Mouse (Mus musculus) thymus, adult 18-20 months (tissue): ENCODE results near the gene Gm12216.
"Not testable (repeated sequence)": the region's sequence is repeated elsewhere in the genome, so short reads cannot be mapped to it uniquely, and the experiment has no call there.

Experiments used
- DNase-seq, 2 experiments: peaks; one replicate each; pipeline ENCODE4 v3.0.0; 2022; ENCODE audit warnings: mixed read lengths in 2 of 2

Gm12216 gene

DNA sequence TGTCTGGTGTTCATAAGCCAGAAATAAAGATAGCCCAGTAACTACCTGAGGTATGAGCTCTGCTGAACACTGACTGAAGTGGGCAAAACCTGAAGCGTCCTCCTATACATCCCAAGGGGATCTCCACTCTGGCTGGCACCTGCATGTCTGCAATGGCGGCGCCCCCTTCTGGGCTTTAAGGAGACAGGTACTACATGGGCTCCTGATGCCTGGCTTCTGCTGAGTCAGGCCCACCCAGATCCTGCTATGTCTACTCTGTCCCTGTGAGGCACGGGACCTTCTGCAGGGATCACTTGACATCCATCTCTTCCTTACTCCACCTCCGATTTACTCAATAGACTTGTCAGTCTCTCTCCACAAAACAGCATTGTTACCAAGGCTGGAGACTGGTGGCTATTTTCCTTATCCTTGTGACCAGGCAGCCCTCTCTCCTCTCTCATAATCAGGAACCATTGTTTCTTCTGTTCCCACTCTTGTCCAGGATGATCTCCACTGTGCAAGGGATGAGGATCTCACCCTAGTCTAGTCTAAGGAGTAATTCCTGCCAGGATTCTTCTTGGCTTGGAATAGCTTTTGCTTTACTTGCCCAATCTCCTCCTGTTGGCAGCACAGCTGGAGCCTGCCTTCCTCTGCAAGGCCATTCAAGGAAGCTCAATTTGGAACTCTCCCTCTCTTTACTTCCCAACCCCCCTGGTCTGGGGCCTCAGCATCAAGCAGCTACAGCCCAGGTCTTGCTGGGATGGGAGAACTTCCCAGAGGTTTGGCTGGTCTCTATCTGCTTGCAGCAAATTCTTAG is 15.1 kb upstream of the Gm12216 start:
- DNase-seq = not testable (repeated sequence)

DNA sequence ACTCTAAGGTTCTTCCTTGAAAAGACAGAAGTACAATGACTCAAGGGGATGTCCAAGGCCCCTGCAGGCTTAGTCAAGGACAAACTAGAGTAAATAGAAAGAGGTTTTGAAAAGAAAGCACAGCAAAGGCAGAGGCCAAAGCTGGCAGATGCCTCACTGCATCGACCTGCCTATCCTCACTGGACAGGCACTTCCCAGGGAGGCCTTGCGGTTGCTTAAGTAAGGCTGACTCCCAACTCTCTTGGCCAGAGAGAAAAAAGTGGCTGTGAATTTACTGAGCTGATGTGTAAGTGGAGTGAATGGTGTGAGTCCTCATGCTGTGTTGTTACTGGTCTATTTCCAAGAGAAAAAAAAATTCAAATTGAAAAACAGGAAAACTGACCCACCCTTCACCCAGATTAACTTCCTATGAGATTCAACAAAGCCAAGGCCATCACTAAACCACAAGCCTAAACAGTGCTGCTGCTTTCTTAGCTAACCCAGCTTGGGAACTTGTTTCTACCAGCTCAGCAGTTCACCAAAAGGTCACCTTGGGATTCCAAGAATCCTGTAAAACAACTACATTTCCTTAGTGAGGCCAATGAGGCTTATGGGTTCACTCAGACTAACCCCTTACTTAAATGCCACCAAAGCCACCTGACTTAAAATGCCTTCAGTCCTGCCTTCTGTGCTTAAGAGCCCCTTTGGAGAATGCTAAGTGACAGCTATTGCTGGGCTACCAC is 12.9 kb upstream of the Gm12216 start:
- DNase-seq = no peak

DNA sequence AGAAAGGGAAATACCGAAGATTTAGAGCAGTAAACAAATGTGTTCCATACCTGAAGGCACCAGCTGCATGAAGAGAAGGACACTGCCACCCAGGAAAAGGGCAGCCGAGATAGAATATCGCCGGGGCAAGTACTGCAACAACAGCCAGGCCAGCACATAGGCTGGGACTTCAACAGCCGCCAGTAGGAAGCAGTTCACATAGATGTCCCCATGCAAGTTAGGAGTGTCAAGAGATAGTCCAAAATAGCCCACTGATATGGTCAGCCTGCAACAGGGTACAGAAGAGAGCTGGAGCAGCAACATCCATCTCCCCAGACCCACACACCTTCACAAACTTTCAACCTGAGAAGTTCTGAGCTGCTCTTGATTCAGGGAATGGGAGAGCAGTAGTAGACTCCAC is 10.1 kb upstream of the Gm12216 start:
- no peak for DNase-seq

DNA sequence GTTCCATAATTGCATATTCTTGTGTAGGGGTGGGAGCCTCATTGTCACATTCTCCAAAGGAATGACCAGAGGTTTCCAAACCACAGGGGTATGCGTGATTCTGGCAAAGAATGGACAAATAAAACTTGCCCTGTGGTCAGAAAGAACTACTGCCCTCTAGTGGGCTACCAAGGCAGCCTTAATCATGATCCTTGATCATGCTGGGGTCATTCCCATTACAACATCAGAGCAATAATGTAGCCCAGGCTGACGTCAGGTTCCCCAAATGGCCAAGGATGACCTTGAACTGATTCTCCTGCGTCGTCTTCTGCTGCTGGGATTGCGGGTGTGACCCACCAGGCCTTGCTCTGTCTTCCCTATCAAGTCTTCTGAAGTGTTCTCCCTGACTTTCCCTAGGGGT is 9.3 kb upstream of the Gm12216 start:
- DNase-seq = not testable (repeated sequence)

DNA sequence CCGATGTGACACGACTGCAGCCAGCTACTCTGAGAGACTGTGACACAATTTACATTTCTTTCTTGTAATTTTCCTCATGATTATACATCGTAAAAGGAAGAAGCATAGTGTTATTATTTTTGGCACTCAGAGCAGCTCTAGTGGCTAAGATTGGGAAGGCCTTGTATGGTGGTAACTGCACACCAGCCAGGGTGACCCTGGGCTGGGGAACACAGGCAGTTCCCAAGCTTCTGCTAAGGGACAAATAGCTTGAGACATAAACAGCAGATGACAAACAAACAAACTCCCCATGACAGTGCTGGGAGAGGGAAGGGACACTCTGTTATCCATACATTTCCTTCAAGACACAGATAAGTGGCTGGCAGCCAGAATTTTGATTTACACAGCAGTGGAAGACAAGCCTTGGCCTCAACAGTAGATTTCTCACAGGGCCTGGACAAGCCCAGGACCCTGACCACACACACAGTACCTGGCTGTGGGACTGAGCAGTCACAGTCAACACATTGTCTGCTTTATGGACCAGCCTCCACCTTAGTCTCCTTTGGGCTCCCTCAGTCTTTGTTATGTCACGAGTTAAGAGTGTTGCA is 5.8 kb upstream of the Gm12216 start:
- not testable (repeated sequence) for DNase-seq

DNA sequence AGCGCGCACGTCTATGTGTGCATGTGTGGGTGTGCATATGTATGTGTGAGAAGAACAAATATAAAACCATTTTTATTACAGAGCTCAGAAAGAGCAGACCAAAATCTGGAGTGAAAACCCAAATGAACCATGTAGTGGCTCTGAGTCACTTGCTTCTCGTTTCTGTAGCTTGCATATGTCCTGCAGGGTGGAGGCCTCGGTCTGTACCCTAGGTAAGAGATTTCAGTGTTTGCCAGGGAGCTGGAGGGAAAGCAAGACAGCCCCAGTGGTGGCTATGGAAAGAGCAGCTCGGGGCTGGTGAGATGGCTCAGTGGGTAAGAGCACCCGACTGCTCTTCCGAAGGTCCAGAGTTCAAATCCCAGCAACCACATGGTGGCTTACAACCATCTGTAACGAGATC is 1.9 kb upstream of the Gm12216 start:
- not testable (repeated sequence) for DNase-seq

DNA sequence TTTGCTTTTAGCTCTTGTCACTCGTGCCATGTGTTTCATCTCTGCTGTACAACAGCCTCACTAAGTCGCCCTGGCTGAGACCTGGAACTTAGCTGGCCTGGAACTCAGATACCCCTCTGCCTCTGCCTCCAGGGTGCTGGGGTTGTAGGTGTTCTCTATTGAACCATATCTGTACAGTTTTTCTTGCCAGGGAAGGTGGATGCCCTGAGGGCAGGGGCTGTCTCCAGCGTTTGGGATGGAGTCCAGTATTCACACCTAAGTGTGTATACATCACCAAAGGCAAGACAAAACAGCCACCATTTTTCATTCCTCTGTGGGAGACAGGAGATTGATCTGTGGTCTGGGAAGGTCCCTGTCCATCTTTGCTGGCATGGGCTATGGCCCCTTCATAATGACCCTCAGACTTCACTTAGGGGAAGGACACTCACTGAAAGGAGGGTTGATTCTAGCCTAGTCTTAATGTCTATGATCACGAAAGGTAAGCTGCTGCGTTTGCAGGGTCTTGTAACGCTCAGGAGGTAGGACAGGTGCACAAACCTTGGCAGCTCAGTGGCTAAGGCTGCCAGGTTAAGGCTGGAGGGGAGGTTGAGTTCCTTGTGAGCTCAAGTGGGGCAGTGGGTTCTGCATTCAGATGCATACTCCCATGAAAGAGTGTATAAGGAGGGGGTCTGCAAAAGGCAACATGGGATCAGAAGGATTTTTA is 847 bp downstream of the Gm12216 start:
- no peak for DNase-seq

DNA sequence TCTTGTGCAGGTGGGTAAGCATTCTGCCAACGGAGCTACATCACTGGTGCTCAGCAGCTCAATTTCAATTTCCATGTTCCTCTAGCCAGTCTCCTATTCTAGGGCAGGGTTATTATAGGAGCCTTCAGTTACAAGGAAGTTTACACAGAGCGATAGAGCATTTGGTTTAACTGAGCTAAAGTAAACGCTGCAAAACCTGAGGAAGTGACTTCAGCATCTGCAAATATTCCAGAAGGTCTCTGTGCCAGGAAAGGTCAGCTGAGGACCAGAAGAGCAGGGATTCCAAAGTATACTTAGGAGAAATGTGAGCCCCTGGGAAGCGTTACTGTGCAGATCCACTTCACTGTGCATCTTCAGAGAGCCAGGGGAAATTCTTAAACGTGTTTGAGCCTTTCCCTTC is 5.4 kb downstream of the Gm12216 start:
- no peak for DNase-seq

DNA sequence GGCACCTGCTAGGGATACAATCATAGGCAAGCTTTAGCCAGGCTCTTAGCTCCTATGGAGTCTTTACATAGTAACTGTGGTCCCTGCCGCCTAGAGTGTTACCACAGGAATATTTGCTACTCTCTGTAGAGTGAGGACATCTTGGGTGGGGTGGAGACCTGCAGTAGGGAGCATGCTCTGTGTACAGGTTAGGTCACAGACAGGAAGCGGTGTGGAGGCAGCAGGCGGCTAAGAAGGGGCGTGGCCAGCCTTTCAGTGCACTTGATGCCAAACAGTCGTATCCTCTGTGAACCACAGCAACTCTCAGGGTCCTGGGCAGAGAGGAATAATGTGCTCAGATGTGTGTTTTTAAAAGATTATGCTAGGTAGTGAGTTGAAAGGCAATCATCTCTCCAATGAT is 7.3 kb downstream of the Gm12216 start:
- peak; percentile 72 to 78 for DNase-seq

DNA sequence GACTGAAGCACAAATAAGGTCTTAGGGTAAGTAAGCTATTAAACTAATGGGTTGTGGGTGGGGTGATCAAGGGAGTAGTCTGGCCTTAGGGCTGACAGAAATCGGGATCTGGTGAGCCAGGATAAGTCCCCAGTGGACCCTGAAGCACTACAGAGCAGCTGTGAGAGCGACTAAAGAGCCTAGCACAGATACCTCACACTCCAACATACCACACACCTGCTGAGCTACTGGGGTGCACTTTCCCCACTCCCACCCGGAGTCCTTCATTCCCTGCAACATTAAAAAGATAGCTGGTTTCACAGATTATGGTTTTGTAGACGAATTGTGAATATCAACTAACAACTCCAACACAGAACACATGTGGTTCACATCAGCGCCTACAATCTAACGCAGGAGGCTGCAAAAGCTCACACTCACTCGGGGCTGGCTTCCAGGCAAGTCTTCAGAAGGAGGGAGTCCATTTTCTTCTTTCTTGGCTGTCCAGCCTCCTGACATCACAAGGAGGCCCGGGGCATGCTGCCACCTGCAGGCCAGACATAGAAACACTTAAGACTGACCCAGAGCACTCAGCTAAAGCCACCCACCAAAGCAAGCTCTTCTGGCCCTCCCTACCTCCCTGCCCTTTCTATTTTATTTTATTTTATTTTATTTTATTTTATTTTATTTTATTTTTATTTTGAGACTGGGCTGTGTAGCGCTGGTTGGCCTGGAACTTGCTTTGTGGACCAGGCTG is 9.3 kb downstream of the Gm12216 start:
- peak; percentile 57 to 58 for DNase-seq

DNA sequence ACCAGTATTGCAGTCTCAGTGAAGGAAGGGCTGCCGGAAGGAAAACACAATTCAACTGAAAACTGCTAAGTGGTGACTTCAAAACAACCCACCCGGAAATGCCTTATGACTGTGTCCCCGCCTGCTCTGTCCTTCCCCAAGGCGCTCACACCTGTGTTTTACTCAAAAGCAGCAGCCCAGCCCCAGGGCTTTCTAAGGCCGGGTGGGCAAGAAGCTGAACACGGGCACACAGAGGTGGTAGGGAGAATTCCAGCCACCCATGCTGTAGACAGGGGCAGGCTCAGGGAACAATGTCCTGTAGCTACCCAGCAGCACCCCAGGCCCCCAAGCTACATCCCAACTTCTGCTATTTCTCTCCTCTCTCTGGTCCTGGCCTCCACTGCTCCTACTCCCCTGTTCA is 13.4 kb downstream of the Gm12216 start:
- DNase-seq = peak; percentile 66 to 82

DNA sequence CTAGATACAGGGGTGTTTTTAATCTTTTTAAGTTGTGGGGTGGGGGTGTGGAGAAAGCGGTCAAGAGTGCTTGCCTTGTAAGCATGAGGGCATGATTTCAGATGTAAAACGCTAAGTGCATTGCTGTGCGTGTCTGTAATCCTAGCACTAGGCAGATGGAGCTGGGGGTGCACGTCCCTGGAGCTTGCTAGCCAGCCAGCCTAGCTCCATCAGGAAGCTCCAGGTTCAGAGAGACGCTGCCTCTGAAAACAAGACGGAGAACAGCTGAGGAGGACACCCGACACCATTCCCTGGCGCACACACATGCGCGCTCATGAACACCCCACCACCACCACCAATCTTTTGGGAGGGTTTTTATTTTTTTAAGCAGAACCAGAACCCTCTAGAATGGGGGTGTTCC is 15.9 kb downstream of the Gm12216 start:
- no peak for DNase-seq

DNA sequence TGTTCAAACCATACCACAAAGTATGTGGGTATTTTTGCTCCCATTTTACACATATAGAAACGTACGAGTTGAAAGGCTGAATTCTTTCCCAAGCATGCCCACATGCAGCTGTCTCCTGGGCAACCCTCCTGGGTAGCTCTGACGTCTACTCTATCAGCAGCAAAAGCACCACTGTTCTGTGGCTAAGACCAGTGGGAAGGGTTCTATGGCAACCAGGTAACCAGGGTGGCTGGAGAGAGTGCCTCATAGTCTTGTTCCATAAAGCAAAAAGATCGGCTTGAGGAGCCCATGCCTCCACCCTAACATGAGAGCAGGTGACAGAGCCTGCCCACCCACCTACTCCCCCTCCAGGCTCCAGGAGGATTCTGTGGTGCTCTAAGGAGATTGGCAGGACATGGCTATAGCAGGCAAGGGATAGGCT is 16.9 kb downstream of the Gm12216 start:
- DNase-seq = no peak

DNA sequence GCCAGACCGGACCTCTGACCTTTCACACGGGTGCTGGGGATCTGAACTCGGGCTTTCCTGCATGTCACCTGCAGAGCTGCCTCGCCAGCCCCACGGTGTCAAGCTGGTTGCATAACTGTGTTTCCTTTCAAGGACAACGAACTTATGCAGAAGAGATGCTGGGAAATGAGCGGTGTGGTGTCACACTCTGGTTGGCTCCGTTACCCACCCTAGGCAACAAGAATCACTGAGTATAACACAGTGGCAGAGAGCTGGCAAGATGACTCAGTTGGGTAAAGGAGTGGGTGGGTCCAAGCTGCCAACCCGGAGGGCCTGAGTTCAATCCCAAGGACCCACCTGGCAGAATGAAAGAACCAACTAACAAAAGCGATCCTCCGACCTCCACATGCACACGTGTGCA is 17.5 kb downstream of the Gm12216 start:
- no peak for DNase-seq

DNA sequence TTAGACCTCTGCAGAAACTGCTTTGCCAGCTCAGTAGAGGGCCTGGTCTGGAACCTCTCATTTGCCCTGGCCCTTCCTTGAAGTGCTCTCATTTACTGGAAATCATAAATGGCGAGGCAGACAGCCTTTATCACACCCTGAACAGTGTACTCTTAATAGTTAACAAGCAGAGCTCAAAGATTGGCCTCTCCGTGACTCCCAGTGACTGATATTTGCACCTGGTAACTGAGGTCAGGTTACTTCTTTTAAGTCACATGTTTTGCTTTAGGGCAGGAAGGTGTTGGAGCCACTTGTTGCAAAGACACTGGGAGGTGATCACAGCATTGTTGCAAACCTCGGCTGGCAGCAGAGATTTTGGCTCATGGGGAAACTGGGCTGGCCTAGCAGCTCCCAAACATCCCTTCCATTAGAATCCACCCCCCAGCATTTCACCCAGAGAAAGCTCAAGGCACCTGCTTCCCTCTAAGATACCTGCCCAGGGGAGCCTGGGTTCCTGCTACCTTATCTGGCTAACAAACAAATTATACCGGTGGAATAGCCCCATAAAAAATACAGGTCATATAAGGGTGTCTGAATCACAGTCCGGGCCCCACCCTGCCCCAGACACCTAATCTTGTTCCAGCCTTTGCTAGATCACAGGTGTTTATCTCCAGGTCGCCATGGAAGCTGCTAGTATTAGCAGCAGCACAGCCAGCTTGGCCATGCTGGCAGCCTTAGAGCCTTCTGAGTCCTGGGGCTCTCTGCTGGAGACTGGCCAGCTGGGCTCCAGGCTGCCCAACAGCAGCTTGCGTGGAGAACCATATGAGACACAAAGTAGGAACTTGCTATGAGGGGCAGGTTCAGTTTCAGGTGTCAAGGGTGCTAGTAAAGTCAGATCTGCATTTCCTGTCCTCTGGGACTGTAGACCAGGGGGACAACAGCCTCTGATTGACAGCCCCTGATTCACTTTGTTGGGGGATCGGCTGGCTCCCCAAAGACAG is 19.1 kb downstream of the Gm12216 start:
- DNase-seq = no peak

DNA sequence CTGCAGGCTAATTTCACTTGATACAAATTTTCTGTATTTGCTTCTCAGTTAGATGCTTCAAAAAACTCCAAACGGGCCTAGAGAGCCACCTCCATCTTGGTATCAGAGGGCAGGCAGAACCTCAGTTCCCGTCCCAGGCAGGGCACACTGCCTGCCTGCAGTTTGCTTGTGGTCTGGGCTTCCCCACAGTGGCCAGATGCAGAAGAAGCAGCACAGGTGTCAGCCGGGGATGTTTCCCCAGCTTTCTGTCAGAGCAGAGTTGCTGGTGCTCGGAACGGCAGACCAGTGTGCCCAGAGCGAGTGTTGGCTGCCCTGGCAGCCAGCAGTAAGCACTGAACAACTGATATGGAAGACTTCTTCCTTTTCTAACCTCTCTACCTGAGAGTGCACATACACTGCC is 19.9 kb downstream of the Gm12216 start:
- peak; percentile 57 to 72 for DNase-seq

DNA sequence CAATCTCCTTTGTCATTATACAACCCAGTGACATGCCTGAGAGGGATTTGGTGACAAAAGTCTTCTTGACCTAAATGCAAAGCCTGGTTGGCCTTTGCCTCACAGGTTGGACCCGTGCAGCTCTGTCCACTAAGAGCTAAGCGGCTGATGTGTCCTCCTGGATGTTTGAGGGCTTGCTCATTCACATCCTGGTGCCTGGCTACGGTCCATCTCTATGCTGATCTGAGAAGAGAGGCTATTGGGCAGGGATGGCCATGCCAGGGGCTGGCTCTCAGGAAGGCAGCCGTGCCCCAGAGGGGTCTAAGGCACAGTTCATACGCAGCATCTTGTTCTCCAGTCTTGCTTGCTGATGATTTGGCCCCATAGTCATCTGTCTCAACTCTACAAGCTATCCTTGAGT is 21.3 kb downstream of the Gm12216 start:
- DNase-seq = no peak

DNA sequence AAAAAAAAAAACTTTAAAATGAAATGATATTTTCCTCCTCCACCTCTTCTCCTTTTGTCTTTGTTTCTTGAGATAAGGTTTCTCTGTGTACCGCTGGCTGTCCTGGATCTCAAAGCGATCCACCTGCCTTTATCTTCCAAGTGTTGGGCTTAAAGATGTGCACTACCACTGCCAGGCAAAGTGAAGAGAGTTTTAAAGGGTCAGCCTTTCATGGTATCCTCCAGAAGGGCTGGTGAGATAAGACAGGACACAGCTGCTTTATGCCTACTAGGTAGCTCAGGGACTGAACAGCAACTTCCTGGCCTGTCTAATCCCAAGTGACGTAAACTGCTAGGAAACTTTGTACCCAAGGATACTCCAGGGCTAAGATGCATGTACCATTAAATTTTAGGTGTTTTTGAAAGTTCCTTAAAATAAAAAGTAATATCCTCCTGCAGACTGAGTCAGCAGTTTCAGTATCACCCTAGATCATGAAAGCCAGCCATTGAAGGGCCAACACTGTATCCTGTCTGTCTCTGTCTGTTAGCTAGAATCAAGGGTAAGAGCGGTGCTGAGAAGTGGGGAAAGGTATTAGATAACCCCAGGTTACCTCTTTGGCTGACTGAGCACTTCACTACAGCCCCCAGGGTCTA is 23.6 kb downstream of the Gm12216 start:
- DNase-seq = no peak

DNA sequence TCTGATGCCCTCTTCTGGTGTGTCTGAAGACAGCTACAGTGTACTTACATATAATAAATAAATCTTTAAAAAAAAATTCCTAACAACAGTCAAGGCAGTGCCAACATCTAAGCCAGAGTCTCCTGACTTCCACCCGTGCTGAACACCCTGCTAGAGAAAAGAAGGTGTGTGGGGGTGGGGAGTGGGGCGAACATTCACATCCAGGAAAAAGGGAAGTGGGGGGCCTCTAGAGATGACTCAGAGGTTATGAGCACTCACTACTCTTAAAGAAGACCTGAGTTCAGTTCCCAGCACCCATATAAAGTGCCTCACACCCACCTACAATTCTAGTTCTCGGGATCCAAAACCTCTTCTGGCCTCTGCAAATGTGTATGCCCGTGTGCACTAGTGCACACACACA is 33.6 kb downstream of the Gm12216 start:
- DNase-seq = no peak

DNA sequence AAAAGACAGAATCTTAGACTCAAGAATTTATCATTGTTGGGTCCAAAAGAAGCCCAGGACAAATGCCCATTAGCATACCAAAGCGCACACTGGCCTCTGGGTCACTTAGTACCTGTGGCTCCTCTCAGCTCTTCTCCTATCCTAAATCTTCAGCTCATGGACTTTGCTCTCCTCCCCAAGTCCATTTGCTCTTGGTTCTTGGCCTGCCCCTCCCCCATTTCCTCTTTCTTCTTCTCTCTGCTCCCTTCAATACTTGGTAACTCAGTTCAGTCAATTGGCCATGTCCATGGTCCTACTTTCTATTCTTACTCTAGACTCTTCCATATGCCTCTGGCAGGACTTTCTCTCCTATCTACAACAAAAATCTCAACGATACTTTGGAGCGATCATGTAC is 37.1 kb downstream of the Gm12216 start:
- DNase-seq = no peak
